Mouse (Mus musculus) mesoderm, embryonic 11.5 days (tissue): Measurements from ENCODE around the gene Ly6c1.
"Not testable (repeated sequence)": the region's sequence is repeated elsewhere in the genome, so short reads cannot be mapped to it uniquely, and the experiment has no call there.

Experiments
- DNase-seq: peaks from one replicate; pipeline ENCODE4 v3.0.0-alpha.2; 2012; ENCODE audit warnings: low read depth, low spot score

The Ly6c1 gene

GRCm38 (mm10) chr15:75048642-75049261 is at the start of gene Ly6c1:
Ly6c1 (minus strand) TSS chr15:75048830.
- not testable (repeated sequence) for DNase-seq

GRCm38 (mm10) chr15:75088041-75088440 is 39.4 kb upstream of the Ly6c1 start:
- not testable (repeated sequence) for DNase-seq

GRCm38 (mm10) chr15:75069965-75070364 is 21.3 kb upstream of the Ly6c1 start:
- DNase-seq = no peak

- DNase-seq = peak; percentile 47
Observed at GRCm38 (mm10) chr15:75062030-75062574, 13.5 kb upstream of the Ly6c1 start.

GRCm38 (mm10) chr15:75060505-75060904 is 11.9 kb upstream of the Ly6c1 start:
- DNase-seq = peak; percentile 38

- DNase-seq = no peak
Observed at GRCm38 (mm10) chr15:75055985-75056384, 7.4 kb upstream of the Ly6c1 start.

GRCm38 (mm10) chr15:75055425-75055824 is 6.8 kb upstream of the Ly6c1 start:
- DNase-seq = not testable (repeated sequence)

- not testable (repeated sequence) for DNase-seq
Observed at GRCm38 (mm10) chr15:75052414-75052813, 3.8 kb upstream of the Ly6c1 start.

GRCm38 (mm10) chr15:75051141-75051540 is 2.5 kb upstream of the Ly6c1 start:
- not testable (repeated sequence) for DNase-seq

GRCm38 (mm10) chr15:75050593-75050992 is 2.0 kb upstream of the Ly6c1 start:
- not testable (repeated sequence) for DNase-seq

- DNase-seq = not testable (repeated sequence)
Observed at GRCm38 (mm10) chr15:75049811-75050210, 1.2 kb upstream of the Ly6c1 start.

- not testable (repeated sequence) for DNase-seq
Observed at GRCm38 (mm10) chr15:75047970-75048320, 685 bp downstream of the Ly6c1 start.

- DNase-seq = not testable (repeated sequence)
Observed at GRCm38 (mm10) chr15:75047313-75047969, 1.2 kb downstream of the Ly6c1 start.

GRCm38 (mm10) chr15:75045501-75045900 is 3.1 kb downstream of the Ly6c1 start:
- not testable (repeated sequence) for DNase-seq

GRCm38 (mm10) chr15:75021020-75021759 is 27.4 kb downstream of the Ly6c1 start:
- DNase-seq = not testable (repeated sequence)

- DNase-seq = peak; percentile 13
Observed at GRCm38 (mm10) chr15:75019446-75019845, 29.2 kb downstream of the Ly6c1 start.
